ENCODE assay signal across 8 mouse cellular contexts in genomic region chr11:70458688-70459600, GRCm38 (mm10). TPM values are rescaled to one million over a fixed set of nuclear protein-coding genes. Genes with fewer than 3 reads are reported as not detected.
A peak's percentile ranks its signal among the peaks of the same experiment; 100 is the strongest.
DNase-seq lines count a peak whose midpoint lies in the region; ATAC-seq and TF ChIP-seq lines count a peak whose summit lies in the region.

Gene Zmynd15, plus strand, starts transcription at chr11:70459433.

- H3K36me3 ChIP-seq in heart, embryonic 10.5 days = 0 out of 2 replicates have a peak, but pooled peaks cover 9% of the 10 kb centered on the region
- H3K36me3 ChIP-seq in hindbrain, postnatal 0 days (ENCODE audit: insufficient read depth, low read length) = no peaks in the 10 kb centered on the region
- H3K36me3 ChIP-seq in midbrain, embryonic 14.5 days (ENCODE audit: control insufficient read depth, insufficient read depth, low read length) = no peaks in the 10 kb centered on the region

- no peak for TF ChIP-seq CTCF in hindbrain, postnatal 0 days (IDR thresholded peaks at IDR 0.05; ENCODE audit: low read depth)

- H3K9me3 ChIP-seq in heart, embryonic 10.5 days = no peaks in the 10 kb centered on the region
- no peaks in the 10 kb centered on the region for H3K9me3 ChIP-seq in hindbrain, postnatal 0 days (ENCODE audit: low read length)
- H3K9me3 ChIP-seq in midbrain, embryonic 14.5 days (ENCODE audit: control insufficient read depth, low read length) = no peaks in the 10 kb centered on the region

- peak within 1 kb of the TSS; percentile 77 for H3K4me3 ChIP-seq in heart, embryonic 10.5 days
- peak within 1 kb of the TSS; percentile 93 for H3K4me3 ChIP-seq in brown adipose tissue, adult 24 weeks (ENCODE audit: insufficient read depth, low read depth, low read length)
- peak within 1 kb of the TSS; percentile 49 for H3K4me3 ChIP-seq in hindbrain, postnatal 0 days (ENCODE audit: low read length)
- H3K4me3 ChIP-seq in midbrain, embryonic 14.5 days (replicated peaks; ENCODE audit: low read depth, low read length) = peak within 1 kb of the TSS; percentile 31

- WGBS in heart, embryonic 10.5 days = 15% methylated on average over 32 of the region's 32 CpGs
- 19% methylated on average over 32 of the region's 32 CpGs for WGBS in hindbrain, postnatal 0 days
- 18% methylated on average over 32 of the region's 32 CpGs for WGBS in midbrain, embryonic 14.5 days

- peak within 1 kb of the TSS; percentile 92 for H3K4me2 ChIP-seq in hindbrain, postnatal 0 days (ENCODE audit: low read depth, low read length)
- H3K4me2 ChIP-seq in midbrain, embryonic 14.5 days (ENCODE audit: low read length) = peak within 1 kb of the TSS; percentile 56

- DNase-seq in heart, embryonic 10.5 days (ENCODE audit: low spot score) = no peak
- no peak for DNase-seq in heart, adult 11 months
- peak; percentile 3 for DNase-seq in hindbrain, postnatal 0 days (ENCODE audit: low spot score)
- peak; percentile 21 for DNase-seq in midbrain, embryonic 14.5 days
- no peak for DNase-seq in adipocyte (ENCODE audit: low spot score)
- no peak for DNase-seq in ovary, postnatal 10 days (ENCODE audit: low spot score)
- no peak for DNase-seq in urinary bladder, postnatal 36 days (ENCODE audit: low spot score in 2 of 2)

- H3K4me1 ChIP-seq in heart, embryonic 10.5 days = peaks cover 14% of the 10 kb centered on the region
- no peaks in the 10 kb centered on the region; the same call in 1 of the 2 replicates for H3K4me1 ChIP-seq in brown adipose tissue, adult 24 weeks (ENCODE audit: control insufficient read depth, insufficient read depth, insufficient read length, low read length)
- H3K4me1 ChIP-seq in hindbrain, postnatal 0 days (ENCODE audit: insufficient read depth, low read length) = no peaks in the 10 kb centered on the region
- peaks cover 3% of the 10 kb centered on the region; the same call in 1 of the 2 replicates for H3K4me1 ChIP-seq in midbrain, embryonic 14.5 days (ENCODE audit: control insufficient read depth, insufficient read depth, low read length)

- ATAC-seq in hindbrain, postnatal 0 days = no peak
- ATAC-seq in midbrain, embryonic 14.5 days (ENCODE audit: low FRiP score, low TSS enrichment) = no peak

- H3K27ac ChIP-seq in heart, embryonic 10.5 days = peak within 1 kb of the TSS; percentile 79
- peak within 1 kb of the TSS; percentile 75 for H3K27ac ChIP-seq in brown adipose tissue, adult 24 weeks (replicated peaks; ENCODE audit: low read depth, low read length)
- no peak within 1 kb of the TSS; the same call in 1 of the 2 replicates for H3K27ac ChIP-seq in hindbrain, postnatal 0 days
- no peak within 1 kb of the TSS for H3K27ac ChIP-seq in midbrain, embryonic 14.5 days (replicated peaks; ENCODE audit: low read depth, low read length)

- peaks cover 51% of the 10 kb centered on the region for H3K27me3 ChIP-seq in heart, embryonic 10.5 days (ENCODE audit: insufficient read depth, poor library complexity, severe bottlenecking)
- peaks cover 8% of the 10 kb centered on the region; the same call in 1 of the 2 replicates for H3K27me3 ChIP-seq in hindbrain, postnatal 0 days (ENCODE audit: insufficient read depth, low read length)
- H3K27me3 ChIP-seq in midbrain, embryonic 14.5 days (ENCODE audit: control insufficient read depth, insufficient read depth, low read length) = peaks cover 21% of the 10 kb centered on the region

- H3K9ac ChIP-seq in hindbrain, postnatal 0 days (replicated peaks; ENCODE audit: low read length) = peak within 1 kb of the TSS; percentile 53
- peak within 1 kb of the TSS; percentile 47 for H3K9ac ChIP-seq in midbrain, embryonic 14.5 days (replicated peaks; ENCODE audit: low read length)

RNA-seq across cellular contexts. Expression of gene Zmynd15, which starts in this region (rescaled TPM):
- polyA plus RNA-seq in heart, embryonic 10.5 days (2016; fragmentation: Nextera tagmentation; extraction: Ambion mirVana) = 0.73 and 1.2 TPM in 2 replicates
- 0.42 TPM in 1 of 2 replicates, not detected in the other for polyA plus RNA-seq in brown adipose tissue, adult 24 weeks (2012; ENCODE audit: insufficient read depth, insufficient read length, missing spikeins)
- 0.11 and 1.2 TPM in 2 replicates for total RNA-seq in hindbrain, postnatal 0 days (2014; rRNA removed)
- polyA plus RNA-seq in hindbrain, postnatal 0 days (2015; fragmentation: Nextera tagmentation; extraction: Ambion mirVana) = 0.39 and 0.96 TPM in 2 replicates
- 0.24 and 0.61 TPM in 2 replicates for polyA plus RNA-seq in midbrain, embryonic 14.5 days (2014; fragmentation: Nextera tagmentation; extraction: Ambion mirVana)

Comparison
In these comparisons a context has a peak if more than half of its experiments do, and no peak if none do; other contexts are left out.
1. Peak in DNase-seq, H3K4me3 ChIP-seq, H3K9ac ChIP-seq and H3K4me2 ChIP-seq in midbrain, embryonic 14.5 days; RNA of the gene not detected or under 1 TPM.
2. H3K27ac ChIP-seq: peak in heart, embryonic 10.5 days (single experiment) and brown adipose tissue, adult 24 weeks (single experiment); none in hindbrain, postnatal 0 days (single experiment) and midbrain, embryonic 14.5 days (single experiment).
3. H3K4me3 ChIP-seq: peak in every context shown above with its lines; median percentile 93 in brown adipose tissue, adult 24 weeks; 77 in heart, embryonic 10.5 days; 49 in hindbrain, postnatal 0 days; 31 in midbrain, embryonic 14.5 days.